Mouse (Mus musculus) midbrain, embryonic 14.5 days (tissue): ENCODE measurements around the gene Tnnt3. TPM values are rescaled to one million over a fixed set of nuclear protein-coding genes. Genes with fewer than 3 reads are reported as not detected.

Experiments used
- ATAC-seq: fragments of 200-750 bp; cut with Nextera tagmentation; 2 replicates; pipeline ENCODE4 v1.8.0; 2017; ENCODE audit warnings: moderate number of reproducible peaks, moderate library complexity; ENCODE audit not compliant: low FRiP score, low TSS enrichment
- DNase-seq: peaks from one replicate; pipeline ENCODE4 v3.0.0-alpha.2; 2015
- H3K27ac ChIP-seq: fragments of 300-500 bp; sonication (generic); replicated peaks from 2 replicates; pipeline ENCODE4 v1.5.1; 2014; ENCODE audit warnings: mild to moderate bottlenecking, low read depth, low read length, moderate library complexity
- H3K27me3 ChIP-seq: fragments of 300-500 bp; sonication (generic); 2 replicates; pipeline ENCODE4 v1.6.1; 2014; ENCODE audit warnings: low read length, control low read depth, mixed read lengths; ENCODE audit not compliant: control insufficient read depth, insufficient read depth
- H3K36me3 ChIP-seq: fragments of 300-500 bp; sonication (generic); 2 replicates; pipeline ENCODE4 v1.6.1; 2014; ENCODE audit warnings: low read length, control low read depth; ENCODE audit not compliant: control insufficient read depth, insufficient read depth
- H3K4me1 ChIP-seq: fragments of 300-500 bp; sonication (generic); 2 replicates; pipeline ENCODE4 v1.6.1; 2014; ENCODE audit warnings: mild to moderate bottlenecking, antibody characterized with exemption, low read length, control low read depth; ENCODE audit not compliant: control insufficient read depth, insufficient read depth
- H3K4me2 ChIP-seq: fragments of 300-500 bp; sonication (generic); 2 replicates; pipeline ENCODE4 v1.6.1; 2014; ENCODE audit warnings: mild to moderate bottlenecking, low read length, moderate library complexity
- H3K4me3 ChIP-seq: fragments of 300-500 bp; sonication (generic); replicated peaks from 2 replicates; pipeline ENCODE4 v1.5.1; 2014; ENCODE audit warnings: low read depth, low read length
- H3K9ac ChIP-seq: fragments of 300-500 bp; sonication (generic); replicated peaks from 2 replicates; pipeline ENCODE4 v1.6.1; 2014; ENCODE audit warnings: mild to moderate bottlenecking, low read length, moderate library complexity
- H3K9me3 ChIP-seq: fragments of 300-500 bp; sonication (generic); 2 replicates; pipeline ENCODE4 v1.6.1; 2016; ENCODE audit warnings: low read length, control low read depth, mixed read lengths; ENCODE audit not compliant: control insufficient read depth
- WGBS: fragments of 180-500 bp; shearing (Covaris S2); extraction: QIAGEN DNeasy Blood & Tissue Kit; methylation state at CpG from one replicate; pipeline ENCODE4 v1.1.7; 2014; 5-methylcytosine and 5-hydroxymethylcytosine counted together
- polyA plus RNA-seq: library from polyadenylated mRNA; unstranded; fragments of >200 nt; fragmentation: Nextera tagmentation; extraction: Ambion mirVana; gene quantifications from 2 replicates; pipeline ENCODE4 v1.2.1, GENCODE M21; 2014

The Tnnt3 gene
- 1.1 TPM in 1 of 2 replicates, not detected in the other for polyA plus RNA-seq

GRCm38 (mm10) chr7:142498575-142498974 lies at the start of gene Tnnt3:
Gene Tnnt3 (plus strand): TSS chr7:142498836.
- no peak for DNase-seq
- no peaks in the 10 kb centered on the region for H3K27me3 ChIP-seq
- no peaks in the 10 kb centered on the region for H3K4me1 ChIP-seq
- 81% methylated on average over 2 of the region's 2 CpGs for WGBS
- no peak for ATAC-seq
- no peak within 1 kb of the TSS for H3K9ac ChIP-seq
- no peak within 1 kb of the TSS for H3K27ac ChIP-seq
- no peak within 1 kb of the TSS for H3K4me3 ChIP-seq
- H3K36me3 ChIP-seq = no peaks in the 10 kb centered on the region
- no peak within 1 kb of the TSS for H3K4me2 ChIP-seq
- H3K9me3 ChIP-seq = no peaks in the 10 kb centered on the region

- Histone ChIP-seq H3K4me1 (no peaks in the 10 kb centered on the region), H3K36me3 (no peaks in the 10 kb centered on the region), H3K9ac (no peak overlapping the region), H3K27ac (no peak overlapping the region), H3K27me3 (no peaks in the 10 kb centered on the region), H3K9me3 (no peaks in the 10 kb centered on the region), H3K4me2 (no peak overlapping the region), H3K4me3 (no peak overlapping the region)
- 82% methylated on average over 6 of the region's 6 CpGs for WGBS
- DNase-seq (no peak), ATAC-seq (no peak)
Measured at GRCm38 (mm10) chr7:142449038-142449617, 49.5 kb upstream of the Tnnt3 start.

- no peaks in the 10 kb centered on the region for H3K36me3 ChIP-seq
- no peak overlapping the region for H3K4me3 ChIP-seq
- H3K9ac ChIP-seq = no peak overlapping the region
- no peaks in the 10 kb centered on the region for H3K9me3 ChIP-seq
- peaks cover 10% of the 10 kb centered on the region; the same call in 1 of the 2 replicates for H3K4me1 ChIP-seq
- H3K27ac ChIP-seq = no peak overlapping the region
- no peak for DNase-seq
- no peak for ATAC-seq
- no peak overlapping the region for H3K4me2 ChIP-seq
- WGBS = 22% methylated on average over 1 of the region's 1 CpGs
- no peaks in the 10 kb centered on the region for H3K27me3 ChIP-seq
Measured at GRCm38 (mm10) chr7:142454706-142455105, 43.9 kb upstream of the Tnnt3 start.

GRCm38 (mm10) chr7:142455251-142455650 lies 43.4 kb upstream of the Tnnt3 start:
- 64% methylated on average over 2 of the region's 2 CpGs for WGBS
- DNase-seq (no peak), ATAC-seq (no peak)

GRCm38 (mm10) chr7:142456806-142457205 lies 41.8 kb upstream of the Tnnt3 start:
- 67% methylated on average over 3 of the region's 3 CpGs for WGBS
- H3K4me3 ChIP-seq = no peak overlapping the region
- H3K9me3 ChIP-seq = no peaks in the 10 kb centered on the region
- peaks cover 10% of the 10 kb centered on the region; the same call in 1 of the 2 replicates for H3K4me1 ChIP-seq
- no peak overlapping the region for H3K9ac ChIP-seq
- ATAC-seq = no peak
- H3K36me3 ChIP-seq = no peaks in the 10 kb centered on the region
- H3K27me3 ChIP-seq = no peaks in the 10 kb centered on the region
- no peak overlapping the region; the same call in 1 of the 2 replicates for H3K27ac ChIP-seq
- H3K4me2 ChIP-seq = no peak overlapping the region
- no peak for DNase-seq

More at GRCm38 (mm10) chr7:142455251-142455650, 43.4 kb upstream of the Tnnt3 start:
- no peaks in the 10 kb centered on the region for H3K9me3 ChIP-seq
- H3K9ac ChIP-seq = no peak overlapping the region
- no peak overlapping the region for H3K4me2 ChIP-seq
- H3K4me3 ChIP-seq = no peak overlapping the region
- H3K4me1 ChIP-seq = peaks cover 10% of the 10 kb centered on the region; the same call in 1 of the 2 replicates
- no peak overlapping the region for H3K27ac ChIP-seq
- no peaks in the 10 kb centered on the region for H3K36me3 ChIP-seq
- H3K27me3 ChIP-seq = no peaks in the 10 kb centered on the region

- ATAC-seq (no peak), DNase-seq (peak; percentile 71)
- Histone ChIP-seq H3K9ac (no peak overlapping the region), H3K36me3 (no peaks in the 10 kb centered on the region), H3K4me1 (peaks cover 10% of the 10 kb centered on the region; the same call in 1 of the 2 replicates), H3K9me3 (no peaks in the 10 kb centered on the region), H3K27ac (peak overlapping the region; percentile 60; the same call in 1 of the 2 replicates), H3K4me2 (no peak overlapping the region), H3K27me3 (no peaks in the 10 kb centered on the region), H3K4me3 (no peak overlapping the region)
- 35% methylated on average over 3 of the region's 3 CpGs for WGBS
Measured at GRCm38 (mm10) chr7:142457227-142457811, 41.3 kb upstream of the Tnnt3 start.

GRCm38 (mm10) chr7:142458026-142458425 lies 40.6 kb upstream of the Tnnt3 start:
- no peaks in the 10 kb centered on the region for H3K9me3 ChIP-seq
- no peak overlapping the region for H3K9ac ChIP-seq
- ATAC-seq = no peak
- H3K4me2 ChIP-seq = no peak overlapping the region
- H3K27me3 ChIP-seq = no peaks in the 10 kb centered on the region
- no peaks in the 10 kb centered on the region for H3K36me3 ChIP-seq
- H3K4me1 ChIP-seq = peaks cover 10% of the 10 kb centered on the region; the same call in 1 of the 2 replicates
- H3K4me3 ChIP-seq = no peak overlapping the region
- 71% methylated on average over 2 of the region's 2 CpGs for WGBS
- DNase-seq = no peak
- peak overlapping the region; percentile 60; the same call in 1 of the 2 replicates for H3K27ac ChIP-seq

- Histone ChIP-seq H3K36me3 (no peaks in the 10 kb centered on the region), H3K4me1 (peaks cover 10% of the 10 kb centered on the region; the same call in 1 of the 2 replicates), H3K27me3 (no peaks in the 10 kb centered on the region), H3K4me2 (no peak overlapping the region), H3K9me3 (no peaks in the 10 kb centered on the region), H3K4me3 (no peak overlapping the region), H3K9ac (no peak overlapping the region), H3K27ac (no peak overlapping the region)
- DNase-seq (no peak), ATAC-seq (no peak)
- 91% methylated on average over 5 of the region's 5 CpGs for WGBS
Measured at GRCm38 (mm10) chr7:142458676-142459298, 39.8 kb upstream of the Tnnt3 start.
